Mouse (Mus musculus): ENCODE measurements around the gene Eml5. TPM values are rescaled to one million over a fixed set of nuclear protein-coding genes. Genes with fewer than 3 reads are reported as not detected.

Eml5 gene
- polyA plus RNA-seq, 1 experiment from 2014 or later = 5.1 TPM

- WGBS = 87% methylated on average over 6 of the region's 6 CpGs
- no peaks in the 10 kb centered on the region for H3K4me1 ChIP-seq
- H3K9ac ChIP-seq = no peak overlapping the region
- H3K27ac ChIP-seq = no peak overlapping the region
- no peak overlapping the region for H3K4me3 ChIP-seq
- H3K27me3 ChIP-seq = no peaks in the 10 kb centered on the region
- no peak for ATAC-seq (ENCODE audit: insufficient number of reproducible peaks, insufficient read depth, low FRiP score, low TSS enrichment)
- no peaks in the 10 kb centered on the region for H3K9me3 ChIP-seq
- peaks cover 59% of the 10 kb centered on the region for H3K36me3 ChIP-seq
- H3K4me2 ChIP-seq (replicated peaks) = no peak overlapping the region
Observed at GRCm38 (mm10) chr12:98757636-98758035, 143.6 kb downstream of the Eml5 start.

DNA sequence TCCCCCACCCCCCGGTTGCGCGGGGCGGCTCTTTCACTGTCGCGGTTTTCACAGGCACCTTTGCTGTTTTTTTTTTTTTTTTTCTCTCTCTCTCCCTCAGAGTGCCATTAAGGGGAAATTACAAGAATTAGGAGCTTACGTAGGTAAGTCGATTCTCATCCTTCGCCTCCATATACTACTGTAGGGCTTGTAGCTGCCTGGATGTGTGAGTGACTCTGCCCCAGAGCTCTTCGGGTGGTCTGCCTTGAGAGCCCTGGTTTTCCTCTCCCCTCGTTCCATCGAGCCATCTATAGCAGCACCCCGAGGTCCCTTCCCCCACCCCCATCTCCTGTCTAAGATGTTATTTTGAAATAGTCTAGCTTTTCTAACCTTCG lies 153.9 kb downstream of the Eml5 start:
- Histone ChIP-seq H3K36me3 (no peaks in the 10 kb centered on the region), H3K9ac (peak overlapping the region; percentile 94), H3K27ac (peak overlapping the region; percentile 96), H3K27me3 (no peaks in the 10 kb centered on the region), H3K4me3 (peak overlapping the region; percentile 85), H3K4me1 (peaks cover 20% of the 10 kb centered on the region), H3K4me2 (replicated peaks) (peak overlapping the region; percentile 65), H3K9me3 (no peaks in the 10 kb centered on the region)
- peak; percentile 51; the same call in 1 of the 2 replicates for ATAC-seq (ENCODE audit: insufficient number of reproducible peaks, insufficient read depth, low FRiP score, low TSS enrichment)
- WGBS = 2% methylated on average over 13 of the region's 14 CpGs

- Histone ChIP-seq H3K36me3 (no peaks in the 10 kb centered on the region), H3K4me1 (peaks cover 20% of the 10 kb centered on the region), H3K4me3 (peak within 1 kb of the TSS; percentile 85), H3K27ac (peak within 1 kb of the TSS; percentile 96), H3K9me3 (no peaks in the 10 kb centered on the region), H3K9ac (peak within 1 kb of the TSS; percentile 94), H3K4me2 (replicated peaks) (peak within 1 kb of the TSS; percentile 65), H3K27me3 (no peaks in the 10 kb centered on the region)
- peak; percentile 87 for ATAC-seq (ENCODE audit: insufficient number of reproducible peaks, insufficient read depth, low FRiP score, low TSS enrichment)
- WGBS = under 1% methylated on average over 77 of the region's 87 CpGs
Observed at GRCm38 (mm10) chr12:98746746-98747379, 154.4 kb downstream of the Eml5 start, which contains the start of gene Zc3h14. Gene Zc3h14, plus strand, starts transcription at chr12:98746964.

DNA sequence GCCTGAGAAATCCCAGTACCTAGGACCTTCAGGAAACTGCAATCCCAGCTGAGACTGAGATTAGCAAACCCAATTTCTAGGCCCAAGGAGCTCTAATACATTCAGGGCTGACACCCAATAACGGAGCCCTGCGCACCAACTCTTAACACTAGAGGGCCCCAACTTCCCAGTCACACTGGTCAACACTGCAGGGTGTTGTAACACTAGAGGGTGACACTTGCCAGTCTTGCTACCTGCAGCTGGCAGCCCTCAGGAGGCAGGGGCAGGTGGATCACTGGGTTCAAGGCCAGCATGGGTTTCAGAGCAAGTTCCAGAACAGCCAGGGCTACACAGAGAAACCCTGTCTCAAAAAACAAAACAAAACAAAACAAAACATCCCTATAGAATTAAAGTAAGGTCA lies 155.2 kb downstream of the Eml5 start:
- ATAC-seq (ENCODE audit: insufficient number of reproducible peaks, insufficient read depth, low FRiP score, low TSS enrichment) = 0 out of 2 replicates have a peak, but pooled peaks have one; percentile 37
- H3K4me3 ChIP-seq = no peak overlapping the region
- 19% methylated on average over 2 of the region's 2 CpGs for WGBS

GRCm38 (mm10) chr12:98745626-98746025 lies 155.7 kb downstream of the Eml5 start:
- H3K36me3 ChIP-seq = no peaks in the 10 kb centered on the region
- WGBS = 57% methylated on average over 4 of the region's 4 CpGs
- H3K4me3 ChIP-seq = no peak overlapping the region
- H3K9ac ChIP-seq = no peak overlapping the region
- no peaks in the 10 kb centered on the region for H3K27me3 ChIP-seq
- no peak overlapping the region for H3K27ac ChIP-seq
- H3K4me1 ChIP-seq = peaks cover 20% of the 10 kb centered on the region
- ATAC-seq (ENCODE audit: insufficient number of reproducible peaks, insufficient read depth, low FRiP score, low TSS enrichment) = no peak
- H3K9me3 ChIP-seq = no peaks in the 10 kb centered on the region
- no peak overlapping the region for H3K4me2 ChIP-seq (replicated peaks)

More for the DNA sequence above, 155.2 kb downstream of the Eml5 start:
- Histone ChIP-seq H3K4me2 (replicated peaks) (no peak overlapping the region), H3K4me1 (peaks cover 20% of the 10 kb centered on the region), H3K9ac (no peak overlapping the region), H3K9me3 (no peaks in the 10 kb centered on the region), H3K27ac (no peak overlapping the region), H3K27me3 (no peaks in the 10 kb centered on the region), H3K36me3 (no peaks in the 10 kb centered on the region)

DNA sequence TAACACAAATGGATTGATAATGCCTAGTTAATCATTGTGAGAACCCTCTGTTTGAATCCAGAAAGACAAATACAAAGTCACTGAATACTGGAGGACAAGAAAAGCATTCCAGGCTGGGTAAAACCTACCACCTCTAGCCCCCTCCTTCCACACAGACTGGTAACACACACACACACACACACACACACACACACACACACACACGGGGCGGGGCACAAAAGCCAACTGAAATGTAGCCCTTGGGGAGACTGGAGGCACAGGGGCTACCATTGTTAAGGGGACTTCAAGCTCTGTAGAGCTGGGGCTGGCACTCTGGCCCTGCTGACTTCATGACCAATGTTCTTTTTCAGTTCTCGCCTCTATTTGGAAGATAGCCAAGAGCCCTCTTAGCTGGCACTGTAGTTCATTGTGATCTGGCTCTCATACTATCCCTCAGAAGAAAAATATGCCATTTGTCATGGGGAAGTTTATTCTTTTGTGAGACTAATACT lies 160.2 kb downstream of the Eml5 start:
- H3K27me3 ChIP-seq = peaks cover 15% of the 10 kb centered on the region
- WGBS = 52% methylated on average over 3 of the region's 3 CpGs
- peaks cover 5% of the 10 kb centered on the region; the same call in 1 of the 2 replicates for H3K4me1 ChIP-seq
- no peak overlapping the region for H3K4me2 ChIP-seq (replicated peaks)
- no peak overlapping the region for H3K27ac ChIP-seq
- H3K9ac ChIP-seq = no peak overlapping the region
- H3K36me3 ChIP-seq = no peaks in the 10 kb centered on the region
- no peak overlapping the region for H3K4me3 ChIP-seq
- no peaks in the 10 kb centered on the region for H3K9me3 ChIP-seq
- no peak for ATAC-seq (ENCODE audit: insufficient number of reproducible peaks, insufficient read depth, low FRiP score, low TSS enrichment)

DNA sequence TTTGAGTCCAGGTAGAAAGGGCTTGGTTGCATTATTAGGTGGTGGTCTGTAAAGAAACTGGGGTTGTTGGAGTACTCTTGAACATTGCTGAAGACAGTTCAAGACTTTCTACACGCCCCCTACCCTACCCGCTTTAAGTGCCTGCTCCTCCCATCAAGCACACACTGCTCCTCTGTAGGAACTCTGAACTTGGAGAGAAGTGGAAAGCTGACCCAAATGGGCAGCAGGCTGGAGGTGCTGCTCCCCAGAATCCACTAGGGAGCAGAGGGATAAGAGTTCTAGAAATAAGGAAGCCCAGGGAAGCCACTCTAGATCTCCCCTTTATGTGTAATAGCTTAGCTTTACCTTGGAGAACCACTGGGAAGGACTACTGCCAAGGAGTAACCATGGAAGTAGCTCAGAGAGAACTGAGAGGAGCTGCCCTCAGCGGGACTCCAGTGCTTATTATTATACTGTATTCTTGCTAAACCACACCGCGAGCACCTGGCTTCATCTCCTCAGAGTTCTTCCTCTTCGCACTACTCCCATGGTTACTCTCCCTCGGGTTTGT lies 163.4 kb downstream of the Eml5 start:
- ATAC-seq (ENCODE audit: insufficient number of reproducible peaks, insufficient read depth, low FRiP score, low TSS enrichment) = no peak
- Histone ChIP-seq H3K36me3 (no peaks in the 10 kb centered on the region), H3K9ac (peak overlapping the region; percentile 89), H3K27ac (no peak overlapping the region), H3K4me3 (peak overlapping the region; percentile 80), H3K9me3 (no peaks in the 10 kb centered on the region), H3K4me2 (replicated peaks) (peak overlapping the region; percentile 76), H3K27me3 (peaks cover 15% of the 10 kb centered on the region), H3K4me1 (peaks cover 17% of the 10 kb centered on the region)
- 15% methylated on average over 7 of the region's 7 CpGs for WGBS

- Histone ChIP-seq H3K36me3 (no peaks in the 10 kb centered on the region), H3K27me3 (peaks cover 15% of the 10 kb centered on the region), H3K9me3 (no peaks in the 10 kb centered on the region), H3K9ac (peak within 1 kb of the TSS; percentile 89), H3K4me3 (peak within 1 kb of the TSS; percentile 80), H3K4me1 (peaks cover 17% of the 10 kb centered on the region), H3K4me2 (replicated peaks) (peak within 1 kb of the TSS; percentile 76), H3K27ac (peak within 1 kb of the TSS; percentile 76)
- 1% methylated on average over 75 of the region's 75 CpGs for WGBS
- peak; percentile 59 for ATAC-seq (ENCODE audit: insufficient number of reproducible peaks, insufficient read depth, low FRiP score, low TSS enrichment)
Observed at GRCm38 (mm10) chr12:98736951-98737800, 164.1 kb downstream of the Eml5 start, which contains the start of gene Ptpn21. Gene Ptpn21, minus strand, starts transcription at chr12:98737405.

Other genes with a start within 250 kb of the Eml5 start
- 6.7 and 7.0 TPM in 2 replicates for gene Ptpn21, start 164.1 kb downstream of the Eml5 start, polyA plus RNA-seq (2016; fragmentation: Nextera tagmentation; extraction: Ambion mirVana)
- 153 and 159 TPM in 2 replicates for gene Zc3h14, start 154.5 kb downstream of the Eml5 start, polyA plus RNA-seq (2016; fragmentation: Nextera tagmentation; extraction: Ambion mirVana)
- 36.8 and 39.5 TPM in 2 replicates for gene Ttc8, start 19.1 kb upstream of the Eml5 start, polyA plus RNA-seq (2016; fragmentation: Nextera tagmentation; extraction: Ambion mirVana)